Mouse (Mus musculus): ENCODE results near the gene Galnt7.
A peak's percentile ranks its signal among the peaks of the same experiment; 100 is the strongest.
"Not testable (repeated sequence)": the region's sequence is repeated elsewhere in the genome, so short reads cannot be mapped to it uniquely, and the experiment has no call there.

The Galnt7 gene

GRCm38 (mm10) chr8:57540110-57540838, 112.6 kb downstream of the Galnt7 start:
- DNase-seq (ENCODE audit: low read depth, low spot score), result no peak

- DNase-seq (ENCODE audit: low read depth, low spot score), result no peak
Measured at GRCm38 (mm10) chr8:57538601-57539000, 114.2 kb downstream of the Galnt7 start.

- DNase-seq (ENCODE audit: low read depth, low spot score), result no peak
Measured at GRCm38 (mm10) chr8:57536167-57536566, 116.7 kb downstream of the Galnt7 start.

- DNase-seq (ENCODE audit: low read depth, low spot score), result no peak
Measured at GRCm38 (mm10) chr8:57534495-57534894, 118.3 kb downstream of the Galnt7 start.

GRCm38 (mm10) chr8:57533106-57533505, 119.7 kb downstream of the Galnt7 start:
- DNase-seq (ENCODE audit: low read depth, low spot score), result no peak

- no peak for DNase-seq (ENCODE audit: low read depth, low spot score)
Measured at GRCm38 (mm10) chr8:57532223-57532622, 120.6 kb downstream of the Galnt7 start.

GRCm38 (mm10) chr8:57530666-57531349, 122.0 kb downstream of the Galnt7 start:
- peak; percentile 56 for DNase-seq (ENCODE audit: low read depth, low spot score)

GRCm38 (mm10) chr8:57530238-57530637, 122.6 kb downstream of the Galnt7 start:
- no peak for DNase-seq (ENCODE audit: low read depth, low spot score)

GRCm38 (mm10) chr8:57528036-57528435, 124.8 kb downstream of the Galnt7 start:
- DNase-seq (ENCODE audit: low read depth, low spot score), result no peak

- no peak for DNase-seq (ENCODE audit: low read depth, low spot score)
Measured at GRCm38 (mm10) chr8:57520186-57520786, 132.5 kb downstream of the Galnt7 start.

- DNase-seq (ENCODE audit: low read depth, low spot score), result no peak
Measured at GRCm38 (mm10) chr8:57517723-57518122, 135.1 kb downstream of the Galnt7 start.

- not testable (repeated sequence) for DNase-seq (ENCODE audit: low read depth, low spot score)
Measured at GRCm38 (mm10) chr8:57516685-57517084, 136.1 kb downstream of the Galnt7 start.

GRCm38 (mm10) chr8:57513178-57513661, 139.6 kb downstream of the Galnt7 start:
- DNase-seq (ENCODE audit: low read depth, low spot score), result not testable (repeated sequence)

- no peak for DNase-seq (ENCODE audit: low read depth, low spot score)
Measured at GRCm38 (mm10) chr8:57512141-57513056, 140.4 kb downstream of the Galnt7 start.

GRCm38 (mm10) chr8:57511316-57512118, 141.3 kb downstream of the Galnt7 start, which contains the start of gene Hmgb2:
Gene Hmgb2, plus strand, starts transcription at chr8:57511907.
- DNase-seq (ENCODE audit: low read depth, low spot score), result peak; percentile 99

GRCm38 (mm10) chr8:57510791-57511315, 142.0 kb downstream of the Galnt7 start:
- DNase-seq (ENCODE audit: low read depth, low spot score), result no peak

- DNase-seq (ENCODE audit: low read depth, low spot score), result no peak
Measured at GRCm38 (mm10) chr8:57508657-57509056, 144.2 kb downstream of the Galnt7 start.

GRCm38 (mm10) chr8:57507556-57508063, 145.2 kb downstream of the Galnt7 start:
- DNase-seq (ENCODE audit: low read depth, low spot score), result no peak

- peak; percentile 47 for DNase-seq (ENCODE audit: low read depth, low spot score)
Measured at GRCm38 (mm10) chr8:57505500-57505899, 147.3 kb downstream of the Galnt7 start.

GRCm38 (mm10) chr8:57503641-57504040, 149.2 kb downstream of the Galnt7 start:
- DNase-seq (ENCODE audit: low read depth, low spot score), result peak; percentile 68
